Mouse (Mus musculus): Measurements from ENCODE around the gene Slc25a35.
"Not testable (repeated sequence)": the region's sequence is repeated elsewhere in the genome, so short reads cannot be mapped to it uniquely, and the experiment has no call there.

Gene Slc25a35

GRCm38 (mm10) chr11:68967337-68968282 lies at the start of gene Slc25a35:
Gene Slc25a35, plus strand, starts transcription at chr11:68968131.
- DNase-seq (ENCODE audit: low spot score in 2 of 2) = peak; percentile 77 to 85

GRCm38 (mm10) chr11:68923191-68923590 lies 44.7 kb upstream of the Slc25a35 start:
- DNase-seq (ENCODE audit: low spot score in 2 of 2) = no peak

GRCm38 (mm10) chr11:68924749-68925148 lies 43.2 kb upstream of the Slc25a35 start:
- no peak for DNase-seq (ENCODE audit: low spot score in 2 of 2)

- no peak for DNase-seq (ENCODE audit: low spot score in 2 of 2)
Observed at GRCm38 (mm10) chr11:68926981-68927380, 41.0 kb upstream of the Slc25a35 start, which contains the start of gene Odf4. Gene Odf4, minus strand, starts transcription at chr11:68927081.

GRCm38 (mm10) chr11:68929947-68930346 lies 38.0 kb upstream of the Slc25a35 start:
- DNase-seq (ENCODE audit: low spot score in 2 of 2) = no peak

- no peak for DNase-seq (ENCODE audit: low spot score in 2 of 2)
Observed at GRCm38 (mm10) chr11:68933885-68934507, 33.9 kb upstream of the Slc25a35 start.

GRCm38 (mm10) chr11:68936951-68937350 lies 31.0 kb upstream of the Slc25a35 start:
- DNase-seq (ENCODE audit: low spot score in 2 of 2) = not testable (repeated sequence)

- peak; percentile 68 to 80 for DNase-seq (ENCODE audit: low spot score in 2 of 2)
Observed at GRCm38 (mm10) chr11:68939451-68940304, 28.3 kb upstream of the Slc25a35 start.

- DNase-seq (ENCODE audit: low spot score in 2 of 2) = no peak
Observed at GRCm38 (mm10) chr11:68940516-68940915, 27.4 kb upstream of the Slc25a35 start.

GRCm38 (mm10) chr11:68942731-68943130 lies 25.2 kb upstream of the Slc25a35 start:
- no peak for DNase-seq (ENCODE audit: low spot score in 2 of 2)

- DNase-seq (ENCODE audit: low spot score in 2 of 2) = no peak
Observed at GRCm38 (mm10) chr11:68945245-68945644, 22.7 kb upstream of the Slc25a35 start.

- DNase-seq (ENCODE audit: low spot score in 2 of 2) = no peak
Observed at GRCm38 (mm10) chr11:68946001-68946400, 21.9 kb upstream of the Slc25a35 start.

GRCm38 (mm10) chr11:68946806-68947440 lies 21.0 kb upstream of the Slc25a35 start:
- peak in 1 of 2 experiments; percentile 11 for DNase-seq (ENCODE audit: low spot score in 2 of 2)

- DNase-seq (ENCODE audit: low spot score in 2 of 2) = peak in 1 of 2 experiments; percentile 32
Observed at GRCm38 (mm10) chr11:68947542-68947993, 20.4 kb upstream of the Slc25a35 start.

- DNase-seq (ENCODE audit: low spot score in 2 of 2) = no peak
Observed at GRCm38 (mm10) chr11:68953903-68954302, 14.0 kb upstream of the Slc25a35 start.

GRCm38 (mm10) chr11:68954408-68954807 lies 13.5 kb upstream of the Slc25a35 start:
- no peak for DNase-seq (ENCODE audit: low spot score in 2 of 2)

GRCm38 (mm10) chr11:68955473-68955872 lies 12.5 kb upstream of the Slc25a35 start:
- no peak for DNase-seq (ENCODE audit: low spot score in 2 of 2)

- DNase-seq (ENCODE audit: low spot score in 2 of 2) = no peak
Observed at GRCm38 (mm10) chr11:68956107-68956506, 11.8 kb upstream of the Slc25a35 start.

- DNase-seq (ENCODE audit: low spot score in 2 of 2) = no peak
Observed at GRCm38 (mm10) chr11:68956697-68957096, 11.2 kb upstream of the Slc25a35 start.

- no peak for DNase-seq (ENCODE audit: low spot score in 2 of 2)
Observed at GRCm38 (mm10) chr11:68957308-68957707, 10.6 kb upstream of the Slc25a35 start, which contains the start of gene Arhgef15. Gene Arhgef15, minus strand, starts transcription at chr11:68957480.

- no peak for DNase-seq (ENCODE audit: low spot score in 2 of 2)
Observed at GRCm38 (mm10) chr11:68957971-68958370, 10.0 kb upstream of the Slc25a35 start.

Data from cerebellum, postnatal 4 days (tissue).